Mouse (Mus musculus) urinary bladder, adult 2 months (tissue): Measurements from ENCODE around the gene Fgfr2. TPM values are rescaled to one million over a fixed set of nuclear protein-coding genes. Genes with fewer than 3 reads are reported as not detected.
A peak's percentile ranks its signal among the peaks of the same experiment; 100 is the strongest.

Experiments used
- DNase-seq: peaks from one replicate; pipeline ENCODE4 v3.0.0; 2022; ENCODE audit warnings: low spot score
- polyA plus RNA-seq: library from polyadenylated mRNA; depleted of rRNA; stranded (reverse); fragments of >200 nt; gene quantifications from 2 replicates; pipeline ENCODE4 v1.2.3, GENCODE M21; 2012

Fgfr2 gene
- polyA plus RNA-seq, 1 experiment: 80.2 TPM

DNA sequence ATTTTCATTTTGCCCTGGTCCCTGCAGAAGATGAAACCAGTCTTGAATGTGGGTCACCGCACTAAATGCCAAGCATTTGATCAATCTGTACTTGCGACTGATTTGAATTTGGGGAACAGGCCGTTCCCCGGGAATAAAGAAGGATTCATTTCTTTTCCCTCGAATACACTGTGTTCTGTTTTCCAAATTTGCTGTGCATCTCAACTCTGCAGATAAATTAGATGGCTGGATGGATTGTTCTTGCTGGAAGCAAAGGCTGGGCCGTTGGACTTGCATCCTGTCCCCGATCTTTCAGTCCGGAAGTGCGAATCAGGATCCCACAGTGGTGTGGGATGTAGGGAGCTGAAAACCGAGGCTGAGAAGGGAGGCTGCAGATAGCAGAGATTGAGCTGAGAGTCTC lies 2169.8 kb downstream of the Fgfr2 start:
- no peak for DNase-seq

DNA sequence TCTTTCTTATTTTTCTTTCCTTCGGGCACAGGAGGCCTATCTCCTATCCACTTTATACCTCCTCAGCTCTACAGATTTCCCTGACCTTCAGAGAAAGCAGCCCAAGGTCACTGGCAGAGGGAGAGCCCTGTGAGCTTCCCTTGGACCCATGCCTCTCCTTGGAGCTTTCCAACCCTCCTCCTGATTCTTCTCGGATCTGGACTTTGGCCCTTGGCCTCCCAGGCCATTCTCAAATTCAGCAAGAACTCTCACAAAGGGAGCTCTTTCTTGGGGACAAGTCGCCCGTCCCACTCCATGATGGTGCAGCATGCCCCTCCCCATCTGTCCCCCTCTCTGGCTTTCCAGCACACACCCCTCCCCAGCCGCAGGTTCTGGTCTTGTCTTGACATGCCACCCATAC lies 2172.1 kb downstream of the Fgfr2 start:
- no peak for DNase-seq

DNA sequence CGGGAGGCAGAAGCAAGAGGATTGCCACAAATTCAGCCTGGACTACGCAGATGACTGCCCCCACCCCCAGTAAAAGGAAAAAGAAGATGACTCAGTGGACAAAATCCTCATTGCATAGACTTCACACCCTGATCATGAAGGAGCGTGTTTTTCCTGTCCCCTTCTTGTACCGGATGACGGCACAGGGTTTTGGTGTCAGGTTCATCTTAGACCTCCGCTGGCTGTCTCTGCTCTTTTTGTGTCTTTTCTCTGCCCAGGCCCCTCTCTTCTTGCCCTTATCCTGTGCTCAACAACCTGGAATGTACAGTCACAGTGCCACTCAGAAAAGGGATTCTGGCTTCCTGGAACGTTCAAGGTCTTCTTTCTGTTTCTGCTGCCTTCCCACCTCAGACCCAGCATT lies 2172.7 kb downstream of the Fgfr2 start:
- no peak for DNase-seq

DNA sequence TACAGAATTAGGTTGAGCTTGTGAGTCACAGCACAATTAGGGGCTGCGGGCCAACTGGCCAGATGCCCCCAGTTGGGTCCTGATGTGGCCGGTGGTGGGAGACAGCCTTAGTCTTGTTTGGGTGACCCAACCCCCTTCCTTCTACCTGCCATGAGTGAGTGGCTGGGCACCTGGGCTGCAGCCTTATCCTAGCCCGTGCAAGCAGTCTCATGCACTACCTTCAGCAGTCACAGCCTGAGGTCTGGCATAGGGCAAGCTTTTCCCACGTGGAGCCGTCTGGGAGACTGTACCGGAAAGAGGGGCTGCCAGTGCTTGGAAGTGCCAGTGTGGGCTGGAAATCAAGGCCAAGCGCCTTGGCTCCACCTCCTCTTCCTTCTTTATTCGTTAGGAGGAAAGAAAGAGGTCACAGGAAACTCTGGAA lies 2173.8 kb downstream of the Fgfr2 start:
- no peak for DNase-seq

- no peak for DNase-seq
Observed at GRCm38 (mm10) chr7:130948563-130949208, 2174.5 kb downstream of the Fgfr2 start.

DNA sequence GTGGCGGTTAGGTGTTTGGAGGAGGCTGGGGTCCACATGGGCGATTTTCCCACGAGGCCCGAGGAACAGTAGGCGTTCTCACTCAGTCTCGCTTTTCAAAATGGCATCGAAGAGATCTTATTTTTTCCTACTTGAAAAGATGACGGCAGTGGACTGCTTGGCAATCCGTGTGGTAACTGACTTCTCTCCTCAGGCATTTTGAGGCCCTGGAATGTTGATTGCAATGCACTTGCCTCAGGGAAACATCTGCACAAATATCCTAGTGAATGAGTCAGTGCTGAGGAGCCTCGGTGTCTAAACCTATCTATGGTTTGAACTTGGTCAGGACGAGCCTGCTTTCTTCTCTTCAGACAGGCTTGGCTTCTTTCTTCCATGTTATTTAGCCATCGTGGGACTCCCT lies 2176.8 kb downstream of the Fgfr2 start:
- DNase-seq: no peak

- no peak for DNase-seq
Observed at GRCm38 (mm10) chr7:130945730-130946129, 2177.4 kb downstream of the Fgfr2 start.

DNA sequence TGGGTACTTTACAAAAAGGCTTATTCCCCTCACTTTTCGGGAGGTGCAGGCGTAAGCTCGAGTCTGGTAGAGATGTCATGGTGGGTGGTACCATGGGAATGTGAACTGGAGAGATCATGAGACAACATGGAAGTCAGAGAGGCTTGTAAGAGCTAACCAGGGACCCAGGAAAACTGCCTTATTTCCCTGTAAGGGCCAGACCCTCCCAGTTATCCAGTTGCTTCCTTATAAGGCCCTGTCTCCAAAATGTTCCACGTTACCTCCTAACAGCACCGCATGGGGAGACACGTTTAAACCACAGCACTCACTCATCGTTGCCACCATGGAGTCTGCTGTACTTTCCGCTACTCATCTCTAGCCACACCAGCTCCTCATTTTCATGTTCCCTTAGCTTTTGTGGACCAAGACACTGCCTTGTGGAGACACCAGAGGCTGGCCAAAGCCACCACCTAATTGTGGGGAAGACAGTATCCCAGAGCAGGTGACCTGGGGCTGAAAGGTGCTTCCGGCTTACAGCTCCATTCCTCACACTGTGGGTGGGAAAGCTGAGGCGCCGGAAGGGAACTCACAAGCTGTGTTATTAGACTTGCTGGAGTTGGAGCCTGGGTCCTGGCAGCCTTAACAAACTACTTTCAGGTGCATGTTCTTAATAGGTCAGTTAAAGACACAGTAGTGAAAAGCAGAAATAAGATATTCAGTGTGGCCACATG lies 2178.2 kb downstream of the Fgfr2 start:
- no peak for DNase-seq

- no peak for DNase-seq
Observed at GRCm38 (mm10) chr7:130943280-130943895, 2179.8 kb downstream of the Fgfr2 start.

GRCm38 (mm10) chr7:130940733-130941132 lies 2182.4 kb downstream of the Fgfr2 start:
- DNase-seq: no peak

DNA sequence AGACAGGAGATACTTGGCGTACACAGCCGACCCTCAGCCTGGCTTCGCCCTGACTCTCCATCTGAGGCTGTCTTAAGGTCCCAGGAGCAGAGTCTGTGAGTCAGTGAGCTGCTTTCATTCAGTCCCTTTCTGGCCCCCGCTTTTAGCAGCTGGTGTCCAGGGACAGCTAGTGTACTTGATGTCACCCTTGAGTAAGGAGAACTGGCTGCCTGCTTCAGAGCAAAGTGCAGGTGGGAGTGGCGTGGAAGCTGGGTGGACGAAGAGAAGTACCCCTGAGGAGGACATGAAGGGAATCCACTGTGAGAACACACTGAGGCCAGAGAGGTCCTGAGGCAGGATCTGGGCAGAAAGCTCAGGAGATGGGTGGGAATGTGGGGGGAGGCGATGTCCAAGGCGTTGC lies 2184.3 kb downstream of the Fgfr2 start:
- no peak for DNase-seq

DNA sequence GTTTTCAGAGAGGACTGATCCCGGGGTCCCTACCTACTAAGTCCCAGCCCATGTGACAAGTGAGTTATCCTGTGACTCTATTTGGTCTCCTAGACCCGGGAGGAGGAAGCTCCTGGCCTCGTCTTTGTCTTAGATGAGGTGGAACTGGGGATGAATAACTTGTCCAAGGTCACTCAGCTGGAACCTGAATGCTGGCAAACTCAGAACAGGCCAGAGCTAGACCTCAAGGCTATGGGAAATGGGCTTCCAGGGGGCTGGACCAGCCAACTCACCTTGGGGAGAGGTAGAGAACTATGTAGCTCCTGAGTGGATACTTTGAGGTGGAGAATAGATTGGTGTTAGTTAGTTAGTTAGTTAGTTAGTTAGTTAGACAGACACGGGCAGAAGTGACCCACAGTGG lies 2185.1 kb downstream of the Fgfr2 start:
- no peak for DNase-seq

DNA sequence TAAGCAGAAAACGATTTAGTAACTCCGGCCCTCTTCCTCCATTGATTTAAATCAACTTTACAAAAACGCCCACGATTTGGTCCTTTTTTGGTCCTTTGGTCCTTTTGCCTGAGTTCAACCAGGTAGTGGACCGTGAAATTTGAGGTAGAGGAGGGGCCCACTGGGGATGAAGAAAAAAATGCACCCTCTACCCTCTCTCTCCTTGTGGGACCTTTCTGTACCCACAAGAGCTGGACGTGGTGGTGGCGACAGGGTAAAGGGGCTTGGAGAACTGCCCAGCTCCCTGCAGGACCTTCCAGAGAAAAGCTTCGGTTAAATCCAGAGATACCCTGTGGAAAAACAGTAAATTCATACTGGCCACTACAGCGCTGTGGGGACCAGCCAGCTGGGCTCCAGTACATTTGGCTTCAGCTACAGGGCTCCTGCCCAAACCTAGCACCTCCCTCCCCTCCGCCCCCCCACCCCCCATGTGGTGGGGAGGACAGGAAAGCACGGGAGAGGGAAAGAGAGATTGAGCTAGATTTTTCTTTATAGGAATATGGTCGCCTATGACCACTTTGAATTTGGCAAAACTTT lies 2185.8 kb downstream of the Fgfr2 start:
- DNase-seq: no peak

DNA sequence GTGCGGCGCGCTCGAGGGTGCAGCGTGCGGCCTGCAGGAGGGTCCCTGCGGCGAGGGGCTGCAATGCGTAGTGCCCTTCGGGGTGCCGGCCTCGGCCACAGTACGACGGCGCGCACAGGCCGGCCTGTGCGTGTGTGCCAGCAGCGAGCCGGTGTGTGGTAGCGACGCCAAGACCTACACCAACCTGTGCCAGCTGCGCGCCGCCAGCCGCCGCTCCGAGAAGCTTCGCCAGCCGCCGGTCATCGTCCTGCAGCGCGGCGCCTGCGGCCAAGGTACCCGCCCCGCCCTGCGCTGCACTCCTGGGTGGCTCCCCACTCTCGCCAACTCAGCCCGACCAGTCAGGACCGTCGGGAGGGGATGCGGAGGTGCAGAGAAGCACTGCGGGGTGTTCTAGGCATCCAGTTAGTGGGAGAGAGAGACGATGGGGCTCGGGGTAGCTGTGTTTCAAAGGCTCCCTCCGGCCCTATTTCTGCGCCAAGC lies 2186.6 kb downstream of the Fgfr2 start:
- peak; percentile 46 for DNase-seq

- DNase-seq: peak; percentile 68
Observed at GRCm38 (mm10) chr7:130935793-130936471, 2187.2 kb downstream of the Fgfr2 start, which contains the start of gene Htra1. Gene Htra1, plus strand, starts transcription at chr7:130936111.

DNA sequence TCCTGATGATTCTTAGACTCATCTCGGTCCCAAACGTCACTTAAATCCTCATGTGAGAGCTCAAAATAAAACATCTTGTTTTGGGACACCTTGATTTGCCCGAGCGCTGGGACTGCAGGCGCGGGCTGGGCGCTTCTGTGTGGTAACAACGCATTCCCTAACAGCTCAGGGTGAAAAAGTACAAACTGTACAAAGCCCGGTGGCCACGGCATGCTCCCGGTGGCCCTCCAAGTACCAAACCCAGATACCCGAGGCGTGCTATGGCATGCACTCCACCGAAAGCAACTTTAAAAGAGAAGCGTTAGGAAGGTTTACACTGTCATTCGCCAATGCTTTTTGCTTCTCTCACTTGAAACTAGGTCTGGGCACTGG lies 2187.7 kb downstream of the Fgfr2 start:
- no peak for DNase-seq

- DNase-seq: no peak
Observed at GRCm38 (mm10) chr7:130934654-130935053, 2188.5 kb downstream of the Fgfr2 start.

GRCm38 (mm10) chr7:130932921-130933320 lies 2190.2 kb downstream of the Fgfr2 start:
- no peak for DNase-seq

DNA sequence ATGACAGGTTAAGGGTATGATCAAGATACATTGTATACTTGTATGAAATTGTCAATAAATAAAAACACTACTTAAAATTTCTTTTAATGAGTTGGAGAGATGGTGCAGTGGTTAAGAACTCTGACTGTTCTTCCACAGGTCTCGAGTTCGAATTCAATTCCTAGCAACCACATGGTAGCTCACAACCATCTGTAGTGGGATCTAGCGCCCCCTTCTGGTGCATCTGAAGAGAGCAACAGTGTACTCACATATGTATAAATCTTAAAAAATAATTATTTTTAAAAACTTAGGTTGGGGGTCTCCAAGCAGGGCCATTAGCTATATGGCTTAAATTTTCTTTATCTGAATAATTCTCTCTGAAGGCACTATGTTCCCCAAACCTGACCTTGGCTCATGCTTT lies 2192.7 kb downstream of the Fgfr2 start:
- DNase-seq: no peak

- no peak for DNase-seq
Observed at GRCm38 (mm10) chr7:130922981-130923731, 2200.0 kb downstream of the Fgfr2 start.

GRCm38 (mm10) chr7:130918260-130918659 lies 2204.9 kb downstream of the Fgfr2 start:
- DNase-seq: no peak
